In the genomic region with DNA sequence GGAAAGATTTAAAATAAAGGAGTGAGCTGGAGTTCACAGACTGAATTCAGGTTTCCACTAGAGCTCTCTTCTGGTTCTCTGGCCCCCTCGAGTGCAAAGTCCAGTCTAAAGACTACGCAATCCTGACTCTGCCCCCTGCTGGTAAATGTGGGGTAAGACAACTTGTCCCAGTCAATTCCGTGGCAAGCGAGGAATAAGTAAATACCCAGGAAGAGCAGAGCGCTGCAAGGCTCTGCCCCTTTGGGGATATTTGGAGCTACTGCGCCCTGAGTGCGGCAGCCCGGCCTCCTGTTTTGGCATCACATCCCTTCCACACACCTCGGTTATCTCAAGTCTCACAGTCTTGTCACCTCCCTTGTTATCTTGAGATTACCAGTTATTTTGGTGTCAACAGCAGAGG, we compare ENCODE assay signal across 7 mouse cellular contexts. TPM values are rescaled to one million over a fixed set of nuclear protein-coding genes. Genes with fewer than 3 reads are reported as not detected.
DNase-seq lines count a peak whose midpoint lies in the region; ATAC-seq and TF ChIP-seq lines count a peak whose summit lies in the region.

No protein-coding gene starts in this region.

- H3K27ac ChIP-seq in kidney, embryonic 15.5 days = no peak overlapping the region
- H3K27ac ChIP-seq in intestine, postnatal 0 days (ENCODE audit: low read depth, low read length) = no peak overlapping the region
- H3K27ac ChIP-seq in neural tube, embryonic 12.5 days = no peak overlapping the region

- H3K9me3 ChIP-seq in kidney, embryonic 15.5 days (replicated peaks) = no peaks in the 10 kb centered on the region
- no peaks in the 10 kb centered on the region for H3K9me3 ChIP-seq in intestine, postnatal 0 days (ENCODE audit: control insufficient read depth)
- no peaks in the 10 kb centered on the region for H3K9me3 ChIP-seq in neural tube, embryonic 12.5 days

- peaks cover 17% of the 10 kb centered on the region for H3K27me3 ChIP-seq in kidney, embryonic 15.5 days
- 0 out of 2 replicates have a peak, but pooled peaks cover 4% of the 10 kb centered on the region for H3K27me3 ChIP-seq in intestine, postnatal 0 days (replicated peaks; ENCODE audit: control insufficient read depth, insufficient read depth, low read length)
- H3K27me3 ChIP-seq in neural tube, embryonic 12.5 days (replicated peaks) = no peaks in the 10 kb centered on the region

- WGBS in kidney, embryonic 15.5 days = 10% methylated on average over 9 of the region's 9 CpGs
- WGBS in intestine, postnatal 0 days = 8% methylated on average over 9 of the region's 9 CpGs
- 9% methylated on average over 9 of the region's 9 CpGs for WGBS in neural tube, embryonic 12.5 days

- H3K4me1 ChIP-seq in kidney, embryonic 15.5 days = peaks cover 4% of the 10 kb centered on the region; the same call in 1 of the 2 replicates
- H3K4me1 ChIP-seq in intestine, postnatal 0 days (replicated peaks; ENCODE audit: control insufficient read depth, insufficient read depth, low read length) = no peaks in the 10 kb centered on the region
- no peaks in the 10 kb centered on the region for H3K4me1 ChIP-seq in neural tube, embryonic 12.5 days

- DNase-seq in kidney, postnatal 14 days = peak; percentile 26
- DNase-seq in MEL-GATA-1-ER (ENCODE audit: extremely low read depth, low read depth) = peak; percentile 14
- peak; percentile 14 to 31 for DNase-seq in cerebellum, postnatal 25 days
- no peak for DNase-seq in layer of hippocampus, adult 8-10 months (ENCODE audit: low spot score in 2 of 2)

- no peak overlapping the region for H3K4me2 ChIP-seq in kidney, embryonic 15.5 days
- no peak overlapping the region for H3K4me2 ChIP-seq in intestine, postnatal 0 days (replicated peaks; ENCODE audit: low read depth)
- H3K4me2 ChIP-seq in neural tube, embryonic 12.5 days (replicated peaks) = no peak overlapping the region

- H3K9ac ChIP-seq in kidney, embryonic 15.5 days = no peak overlapping the region
- H3K9ac ChIP-seq in intestine, postnatal 0 days (ENCODE audit: low read depth, low read length) = no peak overlapping the region
- no peak overlapping the region for H3K9ac ChIP-seq in neural tube, embryonic 12.5 days

- no peaks in the 10 kb centered on the region for H3K36me3 ChIP-seq in kidney, embryonic 15.5 days
- H3K36me3 ChIP-seq in intestine, postnatal 0 days (ENCODE audit: control insufficient read depth, insufficient read depth) = no peaks in the 10 kb centered on the region
- no peaks in the 10 kb centered on the region for H3K36me3 ChIP-seq in neural tube, embryonic 12.5 days

- peak; percentile 87 for TF ChIP-seq CTCF in intestine, postnatal 0 days (IDR thresholded peaks at IDR 0.05; ENCODE audit: low read depth)

- no peak overlapping the region for H3K4me3 ChIP-seq in kidney, embryonic 15.5 days (replicated peaks)
- H3K4me3 ChIP-seq in intestine, postnatal 0 days (ENCODE audit: low read depth, low read length) = no peak overlapping the region
- no peak overlapping the region for H3K4me3 ChIP-seq in neural tube, embryonic 12.5 days

- no peak for ATAC-seq in kidney, embryonic 15.5 days (replicated peaks; ENCODE audit: low FRiP score)
- peak; percentile 62 for ATAC-seq in intestine, postnatal 0 days
- 0 out of 2 replicates have a peak, but pooled peaks have one; percentile 41 for ATAC-seq in neural tube, embryonic 12.5 days (ENCODE audit: low FRiP score, low read depth)

RNA-seq across cellular contexts. Expression of a gene that starts 24.6 kb away (rescaled TPM):
- 8.7 and 19.3 TPM in 2 replicates for polyA plus RNA-seq in kidney, embryonic 15.5 days (2015; fragmentation: Nextera tagmentation; extraction: Ambion mirVana)
- polyA plus RNA-seq in intestine, postnatal 0 days (2015; fragmentation: Nextera tagmentation; extraction: Ambion mirVana) = 0.31 TPM in 1 of 2 replicates, not detected in the other
- 4.8 and 8.2 TPM in 2 replicates for polyA plus RNA-seq in neural tube, embryonic 12.5 days (2016; fragmentation: Nextera tagmentation; extraction: Ambion mirVana)
- total RNA-seq in layer of hippocampus, adult 8-10 months (2022) = under 1 TPM in 2 of 4 experiments, not detected in 2; 0.29 to 0.83 TPM

RNA-seq across cellular contexts. Expression of a gene that starts 54.0 kb away (rescaled TPM):
- 14.4 and 15.9 TPM in 2 replicates for polyA plus RNA-seq in kidney, embryonic 15.5 days (2015; fragmentation: Nextera tagmentation; extraction: Ambion mirVana)
- 32.9 and 33.1 TPM in 2 replicates for polyA plus RNA-seq in intestine, postnatal 0 days (2015; fragmentation: Nextera tagmentation; extraction: Ambion mirVana)
- 6.6 and 7.6 TPM in 2 replicates for polyA plus RNA-seq in neural tube, embryonic 12.5 days (2016; fragmentation: Nextera tagmentation; extraction: Ambion mirVana)
- 1 to 10 TPM; 3.9 to 4.4 (median 4.1) TPM for total RNA-seq in layer of hippocampus, adult 8-10 months (2022)

Comparison
In these comparisons a context has a peak if more than half of its experiments do, and no peak if none do; other contexts are left out.
1. DNase-seq: peak in kidney, postnatal 14 days (single experiment), MEL-GATA-1-ER (single experiment) and cerebellum, postnatal 25 days (2 of 2); none in layer of hippocampus, adult 8-10 months (0 of 2).